Mouse (Mus musculus) MEL (cell line): ENCODE measurements around the gene H2-Eb2. TPM values are rescaled to one million over a fixed set of nuclear protein-coding genes. Genes with fewer than 3 reads are reported as not detected.

Experiments
- DNase-seq: peaks from one replicate; pipeline ENCODE4 v3.0.0; 2011; ENCODE audit warnings: low read depth, low spot score
- H3K27ac ChIP-seq: 2 replicates; pipeline ENCODE4 v1.5.1; 2012; ENCODE audit warnings: low read depth, mild to moderate bottlenecking, control low read depth, low read length, moderate library complexity; ENCODE audit not compliant: control insufficient read depth
- H3K27me3 ChIP-seq, 2 experiments: fragments of 150-350 bp in 1 of 2; sonication (generic) in 1 of 2; 2 replicates each; pipeline ENCODE4 v1.6.1; 2012; ENCODE audit warnings: low read length in 2 of 2, mild to moderate bottlenecking in 2 of 2, improper control_type of control experiment in 1 of 2, moderate library complexity in 1 of 2; ENCODE audit not compliant: insufficient read depth in 2 of 2, control insufficient read depth in 1 of 2
- H3K36me3 ChIP-seq, 2 experiments: 2 replicates each; pipeline ENCODE4 v1.6.1; 2012 to 2014; ENCODE audit warnings: low read length in 2 of 2, improper control_type of control experiment in 1 of 2, inconsistent platforms in 1 of 2, mild to moderate bottlenecking in 1 of 2; ENCODE audit not compliant: insufficient read depth in 2 of 2, control insufficient read depth in 1 of 2
- H3K4me1 ChIP-seq, 2 experiments: fragments of 150-350 bp in 1 of 2; sonication (generic) in 1 of 2; 2 replicates each; pipeline ENCODE4 v1.6.1; 2012; ENCODE audit warnings: low read length in 2 of 2, improper control_type of control experiment in 1 of 2, mild to moderate bottlenecking in 1 of 2; ENCODE audit not compliant: insufficient read depth in 2 of 2, control insufficient read depth in 1 of 2
- H3K4me3 ChIP-seq, 2 experiments: fragments of 150-350 bp in 1 of 2; sonication (generic) in 1 of 2; 2 replicates each; pipeline ENCODE4 v1.5.1; 2012; ENCODE audit warnings: low read depth in 2 of 2, low read length in 2 of 2, mild to moderate bottlenecking in 2 of 2, moderate library complexity in 2 of 2, control low read depth in 1 of 2, improper control_type of control experiment in 1 of 2; ENCODE audit not compliant: control insufficient read depth in 1 of 2, insufficient read depth in 1 of 2
- H3K79me2 ChIP-seq: 2 replicates; pipeline ENCODE4 v1.6.1; 2012; ENCODE audit warnings: mild to moderate bottlenecking, low read length, moderate library complexity; ENCODE audit not compliant: control insufficient read depth, poor library complexity, insufficient read depth
- H3K9ac ChIP-seq: 2 replicates; pipeline ENCODE4 v1.6.1; 2012; ENCODE audit warnings: low read depth, mild to moderate bottlenecking, control low read depth, low read length, moderate library complexity; ENCODE audit not compliant: control insufficient read depth, poor library complexity, severe bottlenecking
- H3K9me3 ChIP-seq: fragments of 150-350 bp; sonication (generic); replicated peaks from 2 replicates; pipeline ENCODE4 v1.6.1; 2012; ENCODE audit warnings: mild to moderate bottlenecking, low read length, improper control_type of control experiment, moderate library complexity; ENCODE audit not compliant: insufficient read depth
- BHLHE40 ChIP-seq: IDR thresholded peaks from 2 replicates; pipeline ENCODE4 v1.6.1; 2012; ENCODE audit warnings: low read depth, mild to moderate bottlenecking, inconsistent platforms, low read length, improper control_type of control experiment, borderline replicate concordance
- CHD1 ChIP-seq: IDR thresholded peaks from 2 replicates; pipeline ENCODE4 v1.6.1; 2012; ENCODE audit warnings: low read depth, mild to moderate bottlenecking, inconsistent platforms, low read length, improper control_type of control experiment
- CHD2 ChIP-seq: IDR thresholded peaks from 2 replicates; pipeline ENCODE4 v1.6.1; 2011; ENCODE audit warnings: low read length, improper control_type of control experiment
- E2F4 ChIP-seq: IDR thresholded peaks from 2 replicates; pipeline ENCODE4 v1.6.1; 2011; ENCODE audit warnings: low read depth, low read length, improper control_type of control experiment, borderline replicate concordance
- ETS1 ChIP-seq: IDR thresholded peaks from 2 replicates; pipeline ENCODE4 v1.6.1; 2012; ENCODE audit warnings: low read depth, mild to moderate bottlenecking, inconsistent platforms, low read length, improper control_type of control experiment, moderate library complexity
- GATA1 ChIP-seq: IDR thresholded peaks from 2 replicates; pipeline ENCODE4 v1.6.1; 2011; ENCODE audit warnings: low read depth, low read length, improper control_type of control experiment
- HCFC1 ChIP-seq: IDR thresholded peaks from 2 replicates; pipeline ENCODE4 v1.6.1; 2012; ENCODE audit warnings: low read depth, mild to moderate bottlenecking, inconsistent platforms, low read length, improper control_type of control experiment, moderate library complexity
- KAT2A ChIP-seq: conservative IDR thresholded peaks from 2 replicates; pipeline ENCODE4 v1.6.1; 2012; ENCODE audit warnings: low read depth, low read length, improper control_type of control experiment, inconsistent platforms
- MXI1 ChIP-seq: IDR thresholded peaks from 2 replicates; pipeline ENCODE4 v1.6.1; 2011; ENCODE audit warnings: mild to moderate bottlenecking, low read depth, low read length, improper control_type of control experiment
- MYB ChIP-seq: IDR thresholded peaks from 2 replicates; pipeline ENCODE4 v1.6.1; 2011; ENCODE audit warnings: mild to moderate bottlenecking, low read depth, low read length, improper control_type of control experiment
- MYC ChIP-seq: IDR thresholded peaks from 2 replicates; pipeline ENCODE4 v1.6.1; 2011; ENCODE audit warnings: low read depth, mild to moderate bottlenecking, low read length, improper control_type of control experiment, moderate library complexity
- POLR2A ChIP-seq, 2 experiments: IDR thresholded peaks; 2 replicates each; pipeline ENCODE4 v1.6.1; 2011 to 2012; ENCODE audit warnings: low read length in 2 of 2, mild to moderate bottlenecking in 2 of 2, control low read depth in 1 of 2, improper control_type of control experiment in 1 of 2, low read depth in 1 of 2, moderate library complexity in 1 of 2; ENCODE audit not compliant: control insufficient read depth in 1 of 2, insufficient read depth in 1 of 2, poor library complexity in 1 of 2
- POLR2AphosphoS2 ChIP-seq: IDR thresholded peaks from 2 replicates; pipeline ENCODE4 v1.6.1; 2011; ENCODE audit warnings: low read length, improper control_type of control experiment
- SMC3 ChIP-seq: IDR thresholded peaks from 2 replicates; pipeline ENCODE4 v1.6.1; 2011; ENCODE audit warnings: low read depth, low read length, improper control_type of control experiment
- USF2 ChIP-seq, 2 experiments: IDR thresholded peaks; 2 replicates each; pipeline ENCODE4 v1.6.1; 2011 to 2012; ENCODE audit warnings: improper control_type of control experiment in 2 of 2, low read length in 2 of 2, borderline replicate concordance in 1 of 2, inconsistent platforms in 1 of 2, low read depth in 1 of 2, mild to moderate bottlenecking in 1 of 2; ENCODE audit not compliant: insufficient read depth in 1 of 2
- ZKSCAN1 ChIP-seq: IDR thresholded peaks from 2 replicates; pipeline ENCODE4 v1.6.1; 2012; ENCODE audit warnings: low read depth, mild to moderate bottlenecking, inconsistent platforms, low read length, improper control_type of control experiment, moderate library complexity
- polyA plus RNA-seq, 2 experiments: library from polyadenylated mRNA; stranded (reverse) in 1 of 2; unstranded in 1 of 2; fragments of >175 nt in 1 of 2; fragments of >200 nt in 1 of 2; gene quantifications; 2 replicates each; pipeline versions ENCODE4 v1.2.1 to v1.2.4; 2012; ENCODE audit warnings: low replicate concordance in 2 of 2, low read depth in 1 of 2; ENCODE audit not compliant: insufficient read length in 2 of 2, insufficient read depth in 1 of 2, missing spikeins in 1 of 2
- total RNA-seq: library from RNA; depleted of rRNA; stranded (reverse); fragments of 300-350 nt; gene quantifications from 2 replicates; pipeline ENCODE4 v1.2.3, GENCODE M21; 2012

Gene H2-Eb2
- total and polyA plus RNA-seq, 3 experiments = not detected

- peaks cover 3 to 5% of the 10 kb centered on the region in 2 experiments for H3K27me3 ChIP-seq
- no peaks in the 10 kb centered on the region for H3K36me3 ChIP-seq
- H3K4me3 ChIP-seq = no peak overlapping the region
- H3K27ac ChIP-seq = no peak overlapping the region
- DNase-seq = no peak
- no peak overlapping the region for H3K9ac ChIP-seq
- no peak for TF ChIP-seq MXI1
- TF ChIP-seq, all 39 proteins: peak for 0
- Histone ChIP-seq H3K9me3 (no peaks in the 10 kb centered on the region), H3K4me1 (no peaks in the 10 kb centered on the region; a peak in 1 of 4 replicates), H3K79me2 (no peaks in the 10 kb centered on the region)
These were observed 24.5 kb upstream of the H2-Eb2 start for GRCm38 (mm10) chr17:34300691-34301566.

- TF ChIP-seq E2F4 = no peak
- no peak for TF ChIP-seq MYC
- no peak for TF ChIP-seq USF2 (IDR thresholded peaks at IDR 0.05; ENCODE audit: borderline replicate concordance in 1 of 2, insufficient read depth in 1 of 2, low read depth in 1 of 2, low read length in 2 of 2)
- no peak for TF ChIP-seq CHD1
- no peak for TF ChIP-seq POLR2AphosphoS2
- no peak for TF ChIP-seq GATA1
- TF ChIP-seq KAT2A = no peak
- TF ChIP-seq, all 39 proteins: peak for 0
These were observed 23.7 kb upstream of the H2-Eb2 start for GRCm38 (mm10) chr17:34301670-34302190.

GRCm38 (mm10) chr17:34303789-34304188 lies 21.7 kb upstream of the H2-Eb2 start:
- no peaks in the 10 kb centered on the region for H3K9me3 ChIP-seq
- no peak for DNase-seq
- H3K79me2 ChIP-seq = no peaks in the 10 kb centered on the region
- no peaks in the 10 kb centered on the region; a peak in 1 of 4 replicates for H3K4me1 ChIP-seq
- H3K27ac ChIP-seq = no peak overlapping the region
- no peaks in the 10 kb centered on the region; a peak in 2 of 4 replicates for H3K27me3 ChIP-seq
- H3K36me3 ChIP-seq = no peaks in the 10 kb centered on the region
- TF ChIP-seq SMC3 = no peak
- no peak for TF ChIP-seq HCFC1
- TF ChIP-seq BHLHE40 = no peak
- no peak for TF ChIP-seq POLR2A (IDR thresholded peaks at IDR 0.05; ENCODE audit: control insufficient read depth in 1 of 2, insufficient read depth in 1 of 2, low read depth in 1 of 2, low read length in 2 of 2, poor library complexity in 1 of 2)
- TF ChIP-seq MXI1 = no peak
- TF ChIP-seq POLR2AphosphoS2 = no peak
- no peak for TF ChIP-seq MYC
- TF ChIP-seq ZKSCAN1 = no peak
- no peak for TF ChIP-seq CHD2
- TF ChIP-seq ETS1 = no peak
- TF ChIP-seq MYB = no peak
- H3K9ac ChIP-seq = no peak overlapping the region
- no peak overlapping the region for H3K4me3 ChIP-seq

More at GRCm38 (mm10) chr17:34301670-34302190, 23.7 kb upstream of the H2-Eb2 start:
- Histone ChIP-seq H3K9me3 (no peaks in the 10 kb centered on the region), H3K9ac (no peak overlapping the region), H3K27ac (no peak overlapping the region), H3K79me2 (no peaks in the 10 kb centered on the region), H3K4me3 (no peak overlapping the region), H3K36me3 (no peaks in the 10 kb centered on the region), H3K27me3 (peaks cover 2 to 3% of the 10 kb centered on the region in 2 experiments), H3K4me1 (no peaks in the 10 kb centered on the region; a peak in 1 of 4 replicates)
- DNase-seq = no peak
